Mouse (Mus musculus) testis, adult 2 months (tissue): ENCODE measurements at regions not wholly inside any gene's neighbourhood (a gene's known extent, or its start where the extent isn't known, plus 50 kb on each side); places are given as distances from the start of the nearest gene placed in this dataset.
A peak's percentile ranks its signal among the peaks of the same experiment; 100 is the strongest.

Source experiments
- H3K27ac ChIP-seq: fragments of 200-500 bp; 2 replicates; pipeline ENCODE4 v1.5.1; 2012; ENCODE audit warnings: low read depth, low read length; ENCODE audit not compliant: control insufficient read depth, insufficient read depth
- H3K27me3 ChIP-seq: fragments of 200-500 bp; 2 replicates; pipeline ENCODE4 v1.6.1; 2012; ENCODE audit warnings: mild to moderate bottlenecking, low read length, moderate library complexity; ENCODE audit not compliant: control insufficient read depth, insufficient read depth
- H3K36me3 ChIP-seq: fragments of 200-500 bp; 2 replicates; pipeline ENCODE4 v1.6.1; 2012; ENCODE audit warnings: mild to moderate bottlenecking, low read length; ENCODE audit not compliant: control insufficient read depth, insufficient read depth
- H3K4me1 ChIP-seq: fragments of 200-500 bp; 2 replicates; pipeline ENCODE4 v1.6.1; 2012; ENCODE audit warnings: low read length; ENCODE audit not compliant: control insufficient read depth, insufficient read depth
- H3K4me3 ChIP-seq: fragments of 200-500 bp; 2 replicates; pipeline ENCODE4 v1.5.1; 2012; ENCODE audit warnings: low read depth, mild to moderate bottlenecking, low read length, moderate library complexity, mixed read lengths; ENCODE audit not compliant: control insufficient read depth
- CTCF ChIP-seq: fragments of 200-500 bp; IDR thresholded peaks from 2 replicates; pipeline ENCODE4 v1.5.1; 2012; ENCODE audit warnings: low read depth, mild to moderate bottlenecking, inconsistent platforms, low read length, moderate library complexity; ENCODE audit not compliant: control insufficient read depth, insufficient read depth, insufficient replicate concordance
- POLR2A ChIP-seq: fragments of 200-500 bp; IDR thresholded peaks from 2 replicates; pipeline ENCODE4 v1.6.1; 2012; ENCODE audit warnings: low read depth, mild to moderate bottlenecking, inconsistent platforms, low read length, moderate library complexity; ENCODE audit not compliant: control insufficient read depth

- TF ChIP-seq CTCF (no peak), POLR2A (no peak)
- Histone ChIP-seq H3K27me3 (no peaks in the 10 kb centered on the region), H3K4me3 (no peak overlapping the region), H3K27ac (no peak overlapping the region), H3K4me1 (no peaks in the 10 kb centered on the region), H3K36me3 (no peaks in the 10 kb centered on the region)
Observed at GRCm38 (mm10) chr1:38739018-38739417, 74.3 kb upstream of the Aff3 start.

- H3K4me3 ChIP-seq: no peak overlapping the region
- no peak overlapping the region for H3K27ac ChIP-seq
- TF ChIP-seq POLR2A: no peak
- no peak for TF ChIP-seq CTCF
- no peaks in the 10 kb centered on the region for H3K4me1 ChIP-seq
- H3K36me3 ChIP-seq: no peaks in the 10 kb centered on the region
- H3K27me3 ChIP-seq: no peaks in the 10 kb centered on the region
Observed at GRCm38 (mm10) chr1:38735768-38736167, 71.0 kb upstream of the Aff3 start.

DNA sequence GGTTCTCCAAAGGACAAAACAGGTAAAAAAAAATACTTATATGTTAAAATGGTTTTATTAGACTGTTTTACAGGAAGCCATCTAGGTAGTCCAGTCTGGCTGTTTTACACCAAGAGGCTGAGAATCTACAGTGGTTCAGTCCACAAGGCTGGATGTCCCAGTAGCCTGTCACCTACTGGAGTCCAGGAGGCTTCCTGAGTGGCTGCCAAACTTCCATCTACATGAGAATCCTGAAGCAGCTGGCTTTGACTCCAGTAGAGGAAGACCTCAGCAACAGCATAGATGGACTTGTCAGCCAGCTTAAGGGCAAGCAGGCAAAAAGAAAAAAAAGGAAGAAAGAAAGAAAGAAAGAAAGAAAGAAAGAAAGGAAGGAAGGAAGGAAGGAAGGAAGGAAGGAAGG lies 68.4 kb upstream of the Aff3 start:
- no peak overlapping the region for H3K27ac ChIP-seq
- no peak overlapping the region for H3K4me3 ChIP-seq
- no peaks in the 10 kb centered on the region for H3K36me3 ChIP-seq
- H3K27me3 ChIP-seq: no peaks in the 10 kb centered on the region
- TF ChIP-seq POLR2A (no peak), CTCF (no peak)
- H3K4me1 ChIP-seq: no peaks in the 10 kb centered on the region

GRCm38 (mm10) chr1:38729977-38730782 lies 65.4 kb upstream of the Aff3 start:
- Histone ChIP-seq H3K4me3 (no peak overlapping the region), H3K4me1 (no peaks in the 10 kb centered on the region), H3K27ac (no peak overlapping the region), H3K27me3 (no peaks in the 10 kb centered on the region), H3K36me3 (no peaks in the 10 kb centered on the region)
- TF ChIP-seq CTCF (no peak), POLR2A (no peak)

- Histone ChIP-seq H3K4me1 (peaks cover under 1% of the 10 kb centered on the region; the same call in 1 of the 2 replicates), H3K27ac (no peak overlapping the region), H3K36me3 (no peaks in the 10 kb centered on the region), H3K27me3 (no peaks in the 10 kb centered on the region), H3K4me3 (no peak overlapping the region)
- TF ChIP-seq CTCF (no peak), POLR2A (no peak)
Observed at GRCm38 (mm10) chr1:38725805-38726204, 61.0 kb upstream of the Aff3 start.

GRCm38 (mm10) chr1:38724631-38725030 lies 59.9 kb upstream of the Aff3 start:
- Histone ChIP-seq H3K27me3 (no peaks in the 10 kb centered on the region), H3K27ac (no peak overlapping the region), H3K36me3 (no peaks in the 10 kb centered on the region), H3K4me3 (no peak overlapping the region), H3K4me1 (peaks cover 3% of the 10 kb centered on the region; the same call in 1 of the 2 replicates)
- no peak for TF ChIP-seq CTCF
- TF ChIP-seq POLR2A: no peak

DNA sequence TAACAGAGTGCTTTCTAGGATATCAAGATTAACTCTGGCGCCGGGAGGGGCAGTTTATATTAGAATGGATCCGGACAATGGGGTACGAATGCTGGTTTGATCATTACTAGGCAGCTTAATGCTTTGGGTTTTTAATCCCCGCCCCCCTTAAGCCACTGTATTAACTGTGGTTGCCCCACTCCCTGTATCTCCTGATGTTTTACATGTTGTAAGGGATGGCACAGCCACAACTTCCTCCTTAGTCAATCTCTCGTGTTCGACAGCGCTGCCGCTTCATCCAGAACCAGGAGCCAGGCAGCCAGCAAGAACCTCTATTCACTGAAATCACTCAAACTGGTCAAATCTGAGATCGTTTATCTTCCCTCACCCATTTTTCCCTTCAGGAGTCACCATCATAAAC lies 57.4 kb upstream of the Aff3 start:
- H3K27ac ChIP-seq: no peak overlapping the region
- H3K27me3 ChIP-seq: no peaks in the 10 kb centered on the region
- no peaks in the 10 kb centered on the region for H3K36me3 ChIP-seq
- H3K4me1 ChIP-seq: peaks cover 3% of the 10 kb centered on the region; the same call in 1 of the 2 replicates
- no peak overlapping the region for H3K4me3 ChIP-seq
- TF ChIP-seq POLR2A: no peak
- TF ChIP-seq CTCF: no peak

GRCm38 (mm10) chr1:38720287-38720686 lies 55.5 kb upstream of the Aff3 start:
- no peak for TF ChIP-seq POLR2A
- peak; percentile 56 for TF ChIP-seq CTCF
- no peaks in the 10 kb centered on the region for H3K27me3 ChIP-seq
- H3K4me3 ChIP-seq: no peak overlapping the region
- H3K4me1 ChIP-seq: peaks cover 3% of the 10 kb centered on the region; the same call in 1 of the 2 replicates
- H3K27ac ChIP-seq: no peak overlapping the region
- H3K36me3 ChIP-seq: no peaks in the 10 kb centered on the region
